Mouse (Mus musculus): ENCODE measurements at regions not wholly inside any gene's neighbourhood (a gene's known extent, or its start where the extent isn't known, plus 50 kb on each side); places are given as distances from the start of the nearest gene placed in this dataset.
A peak's percentile ranks its signal among the peaks of the same experiment; 100 is the strongest.

DNA sequence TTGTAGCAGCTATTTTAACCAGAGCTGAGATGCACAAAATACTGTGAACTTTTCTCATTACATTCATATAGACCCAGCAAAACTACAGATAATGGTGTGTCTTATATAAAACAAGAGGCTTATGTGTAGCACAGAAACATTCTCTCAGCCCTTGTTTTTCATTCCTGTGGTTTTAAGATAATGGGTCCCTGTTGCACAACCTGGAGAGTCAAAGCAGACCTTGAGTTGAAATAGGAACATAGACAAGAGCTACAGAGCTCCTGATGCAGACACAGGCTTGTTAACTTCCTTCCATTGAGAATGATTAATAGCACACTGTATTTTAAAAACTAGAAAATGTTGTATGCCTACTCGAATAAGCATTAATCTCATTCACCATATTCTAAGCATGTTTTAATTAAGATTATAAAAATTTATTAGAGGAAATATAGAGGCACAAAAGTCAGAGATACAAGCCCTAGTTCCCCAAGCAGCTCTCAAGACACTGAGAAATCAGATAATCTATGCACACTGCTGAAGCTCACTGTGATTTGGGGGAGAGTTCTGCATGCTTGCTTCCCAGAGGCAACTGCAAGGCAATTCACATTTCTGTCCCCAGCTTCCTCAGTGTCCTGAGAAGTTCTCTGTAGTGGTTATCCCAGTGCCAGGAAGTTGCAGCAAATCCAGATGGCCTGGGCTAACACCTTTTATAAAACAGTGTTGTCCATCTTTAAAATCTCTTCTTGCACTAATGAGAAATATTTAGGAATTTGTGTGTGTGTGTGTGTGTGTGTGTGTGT, 666.8 kb downstream of the Inhba start:
- no peak overlapping the region for H3ac ChIP-seq (ENCODE audit: control insufficient read depth, insufficient read length)
- no peaks in the 10 kb centered on the region for H3K79me2 ChIP-seq (ENCODE audit: control insufficient read depth, insufficient read depth)
- TF ChIP-seq POLR2A (IDR thresholded peaks at IDR 0.05; ENCODE audit: insufficient read length, low read depth) (no peak), CEBPB (IDR thresholded peaks at IDR 0.05; ENCODE audit: insufficient read depth, poor library complexity, severe bottlenecking) (peak; percentile 92)

GRCm38 (mm10) chr13:16694201-16694600, 682.5 kb downstream of the Inhba start:
- Histone ChIP-seq H3K79me2 (ENCODE audit: control insufficient read depth, insufficient read depth) (no peaks in the 10 kb centered on the region), H3K27me3 (ENCODE audit: control insufficient read depth, insufficient read depth, insufficient read length) (no peaks in the 10 kb centered on the region), H3K4me2 (ENCODE audit: low read depth) (no peak overlapping the region), H3K4me3 (no peak overlapping the region), H3ac (ENCODE audit: control insufficient read depth, insufficient read length) (no peak overlapping the region), H3K36me3 (ENCODE audit: control insufficient read depth, insufficient read depth) (no peaks in the 10 kb centered on the region)
- no peak for TF ChIP-seq REST (IDR thresholded peaks at IDR 0.05; ENCODE audit: insufficient read depth, insufficient read length)
- no peak for TF ChIP-seq SRF (IDR thresholded peaks at IDR 0.05; ENCODE audit: control insufficient read depth, insufficient read length, low read depth)
- TF ChIP-seq CEBPB (IDR thresholded peaks at IDR 0.05; ENCODE audit: insufficient read depth, poor library complexity, severe bottlenecking), result no peak
- TF ChIP-seq TCF3 (IDR thresholded peaks at IDR 0.05; ENCODE audit: insufficient read length, low read depth), result no peak
- no peak for TF ChIP-seq MYOG (IDR thresholded peaks at IDR 0.05; ENCODE audit: control insufficient read depth in 1 of 3, insufficient read depth in 1 of 3, insufficient read length in 2 of 3, low read depth in 2 of 3)
- TF ChIP-seq MYOD1 (IDR thresholded peaks at IDR 0.05; ENCODE audit: control insufficient read depth in 1 of 3, insufficient read length in 2 of 3, low read depth in 2 of 3), result no peak

More for the DNA sequence above, 666.8 kb downstream of the Inhba start:
- Histone ChIP-seq H3K36me3 (ENCODE audit: control insufficient read depth, insufficient read depth) (no peaks in the 10 kb centered on the region), H3K4me2 (ENCODE audit: low read depth) (no peak overlapping the region), H3K27me3 (ENCODE audit: control insufficient read depth, insufficient read depth, insufficient read length) (no peaks in the 10 kb centered on the region), H3K4me3 (no peak overlapping the region)

- H3K4me2 ChIP-seq (ENCODE audit: low read depth), result no peak overlapping the region
- H3ac ChIP-seq (ENCODE audit: control insufficient read depth, insufficient read length), result no peak overlapping the region
- no peaks in the 10 kb centered on the region for H3K36me3 ChIP-seq (ENCODE audit: control insufficient read depth, insufficient read depth)
- no peak for TF ChIP-seq MYOD1 (IDR thresholded peaks at IDR 0.05; ENCODE audit: control insufficient read depth in 1 of 3, insufficient read length in 2 of 3, low read depth in 2 of 3)
- TF ChIP-seq POLR2AphosphoS2 (IDR thresholded peaks at IDR 0.05; ENCODE audit: insufficient read length, low read depth), result no peak
- TF ChIP-seq SRF (IDR thresholded peaks at IDR 0.05; ENCODE audit: control insufficient read depth, insufficient read length, low read depth), result no peak
- no peak for TF ChIP-seq TCF12 (IDR thresholded peaks at IDR 0.05; ENCODE audit: insufficient read depth, poor library complexity, severe bottlenecking)
- no peak for TF ChIP-seq USF1 (IDR thresholded peaks at IDR 0.05; ENCODE audit: low read depth)
- no peak overlapping the region for H3K4me3 ChIP-seq
- H3K79me2 ChIP-seq (ENCODE audit: control insufficient read depth, insufficient read depth), result no peaks in the 10 kb centered on the region
- no peaks in the 10 kb centered on the region for H3K27me3 ChIP-seq (ENCODE audit: control insufficient read depth, insufficient read depth, insufficient read length)
These were observed 689.3 kb downstream of the Inhba start for GRCm38 (mm10) chr13:16700934-16701333.

GRCm38 (mm10) chr13:16702138-16702537, 690.5 kb downstream of the Inhba start:
- Histone ChIP-seq H3K36me3 (ENCODE audit: control insufficient read depth, insufficient read depth) (no peaks in the 10 kb centered on the region), H3K79me2 (ENCODE audit: control insufficient read depth, insufficient read depth) (no peaks in the 10 kb centered on the region), H3K27me3 (ENCODE audit: control insufficient read depth, insufficient read depth, insufficient read length) (no peaks in the 10 kb centered on the region), H3K4me3 (no peak overlapping the region), H3ac (ENCODE audit: control insufficient read depth, insufficient read length) (no peak overlapping the region), H3K4me2 (ENCODE audit: low read depth) (no peak overlapping the region)
- no peak for TF ChIP-seq CEBPB (IDR thresholded peaks at IDR 0.05; ENCODE audit: insufficient read depth, poor library complexity, severe bottlenecking)
- TF ChIP-seq E2F4 (IDR thresholded peaks at IDR 0.05; ENCODE audit: insufficient read depth), result no peak
- no peak for TF ChIP-seq MYOD1 (IDR thresholded peaks at IDR 0.05; ENCODE audit: control insufficient read depth in 1 of 3, insufficient read length in 2 of 3, low read depth in 2 of 3)
- TF ChIP-seq POLR2AphosphoS2 (IDR thresholded peaks at IDR 0.05; ENCODE audit: insufficient read length, low read depth), result no peak
- no peak for TF ChIP-seq MYOG (IDR thresholded peaks at IDR 0.05; ENCODE audit: control insufficient read depth in 1 of 3, insufficient read depth in 1 of 3, insufficient read length in 2 of 3, low read depth in 2 of 3)
- no peak for TF ChIP-seq POLR2A (IDR thresholded peaks at IDR 0.05; ENCODE audit: insufficient read length, low read depth)
- TF ChIP-seq USF1 (IDR thresholded peaks at IDR 0.05; ENCODE audit: low read depth), result no peak
- TF ChIP-seq SRF (IDR thresholded peaks at IDR 0.05; ENCODE audit: control insufficient read depth, insufficient read length, low read depth), result no peak
- no peak for TF ChIP-seq REST (IDR thresholded peaks at IDR 0.05; ENCODE audit: insufficient read depth, insufficient read length)
- TF ChIP-seq TCF3 (IDR thresholded peaks at IDR 0.05; ENCODE audit: insufficient read length, low read depth), result no peak
- no peak for TF ChIP-seq MAX (IDR thresholded peaks at IDR 0.05; ENCODE audit: low read depth)
- TF ChIP-seq TCF12 (IDR thresholded peaks at IDR 0.05; ENCODE audit: insufficient read depth, poor library complexity, severe bottlenecking), result no peak

GRCm38 (mm10) chr13:16705217-16706104, 693.8 kb downstream of the Inhba start:
- Histone ChIP-seq H3K36me3 (ENCODE audit: control insufficient read depth, insufficient read depth) (no peaks in the 10 kb centered on the region), H3K79me2 (ENCODE audit: control insufficient read depth, insufficient read depth) (no peaks in the 10 kb centered on the region), H3K4me3 (no peak overlapping the region), H3K27me3 (ENCODE audit: control insufficient read depth, insufficient read depth, insufficient read length) (no peaks in the 10 kb centered on the region), H3K4me2 (ENCODE audit: low read depth) (no peak overlapping the region), H3ac (ENCODE audit: control insufficient read depth, insufficient read length) (no peak overlapping the region)
- TF ChIP-seq TCF12 (IDR thresholded peaks at IDR 0.05; ENCODE audit: insufficient read depth, poor library complexity, severe bottlenecking) (no peak), POLR2AphosphoS2 (IDR thresholded peaks at IDR 0.05; ENCODE audit: insufficient read length, low read depth) (no peak), MYOD1 (IDR thresholded peaks at IDR 0.05; ENCODE audit: control insufficient read depth in 1 of 3, insufficient read length in 2 of 3, low read depth in 2 of 3) (no peak), USF1 (IDR thresholded peaks at IDR 0.05; ENCODE audit: low read depth) (no peak), E2F4 (IDR thresholded peaks at IDR 0.05; ENCODE audit: insufficient read depth) (no peak), MYOG (IDR thresholded peaks at IDR 0.05; ENCODE audit: control insufficient read depth in 1 of 3, insufficient read depth in 1 of 3, insufficient read length in 2 of 3, low read depth in 2 of 3) (no peak), SRF (IDR thresholded peaks at IDR 0.05; ENCODE audit: control insufficient read depth, insufficient read length, low read depth) (no peak), CEBPB (IDR thresholded peaks at IDR 0.05; ENCODE audit: insufficient read depth, poor library complexity, severe bottlenecking) (no peak), POLR2A (IDR thresholded peaks at IDR 0.05; ENCODE audit: insufficient read length, low read depth) (no peak), REST (IDR thresholded peaks at IDR 0.05; ENCODE audit: insufficient read depth, insufficient read length) (no peak), MAX (IDR thresholded peaks at IDR 0.05; ENCODE audit: low read depth) (no peak), TCF3 (IDR thresholded peaks at IDR 0.05; ENCODE audit: insufficient read length, low read depth) (no peak)
